Mouse (Mus musculus): ENCODE data around the gene Ntrk2. TPM values are rescaled to one million over a fixed set of nuclear protein-coding genes. Genes with fewer than 3 reads are reported as not detected.
"Not testable (repeated sequence)": the region's sequence is repeated elsewhere in the genome, so short reads cannot be mapped to it uniquely, and the experiment has no call there.

Ntrk2 gene
- total and polyA plus RNA-seq, 3 experiments: 20.5 to 30.0 (median 29.4) TPM

DNA sequence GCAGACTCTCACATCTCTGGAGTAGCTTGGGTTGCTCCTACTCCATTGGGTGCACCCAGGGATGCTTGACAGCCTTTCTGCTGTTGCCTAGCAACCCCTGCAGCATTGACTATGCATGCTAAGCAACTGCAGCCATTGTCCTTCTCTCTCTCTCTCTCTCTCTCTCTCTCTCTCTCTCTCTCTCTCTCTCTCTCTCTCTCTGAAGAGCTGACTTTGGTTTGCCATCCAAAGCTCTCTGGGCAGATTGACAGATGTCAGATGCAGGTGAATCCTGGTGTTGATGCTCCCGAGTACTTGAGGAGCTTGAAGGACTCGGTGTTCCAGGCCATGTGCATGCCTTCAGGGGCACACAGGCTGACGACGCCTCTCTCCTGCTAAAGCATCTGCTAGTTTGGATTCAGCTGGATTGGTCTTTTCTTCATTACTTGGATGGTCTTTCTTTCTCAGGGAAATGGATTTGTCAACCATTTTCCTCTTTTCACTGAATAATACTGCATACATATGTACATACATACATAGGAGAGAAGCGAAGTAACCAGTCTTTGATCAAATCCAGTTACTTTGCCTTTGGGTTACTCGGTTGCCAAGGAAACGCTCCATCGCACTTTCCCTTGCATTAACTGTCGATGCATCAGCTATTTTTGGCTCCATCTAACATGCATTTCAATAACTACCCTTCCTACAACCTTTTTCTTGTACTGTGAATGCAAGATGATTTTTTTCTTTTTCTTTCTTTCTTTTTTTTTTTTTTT lies 234.8 kb downstream of the Ntrk2 start:
- DNase-seq: no peak

DNA sequence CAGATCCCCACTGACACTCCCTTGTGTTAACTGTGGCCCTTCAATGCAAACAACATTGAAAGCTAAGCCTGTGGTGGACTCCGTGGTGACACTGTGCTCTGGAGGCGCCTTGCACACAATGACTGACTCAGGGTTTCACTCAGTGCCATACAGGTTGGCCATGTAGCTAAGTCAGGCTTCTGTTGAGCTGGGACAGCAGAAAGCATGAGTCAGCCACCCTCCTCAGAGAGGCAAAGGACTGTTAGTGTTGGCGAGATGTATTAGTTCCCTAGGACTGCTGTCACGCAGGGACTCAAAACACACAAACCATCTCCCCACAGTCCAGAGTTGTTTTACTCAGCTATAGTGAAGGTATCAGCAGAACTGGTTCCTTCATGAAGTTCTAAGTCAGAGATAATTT lies 245.8 kb downstream of the Ntrk2 start:
- DNase-seq: no peak

DNA sequence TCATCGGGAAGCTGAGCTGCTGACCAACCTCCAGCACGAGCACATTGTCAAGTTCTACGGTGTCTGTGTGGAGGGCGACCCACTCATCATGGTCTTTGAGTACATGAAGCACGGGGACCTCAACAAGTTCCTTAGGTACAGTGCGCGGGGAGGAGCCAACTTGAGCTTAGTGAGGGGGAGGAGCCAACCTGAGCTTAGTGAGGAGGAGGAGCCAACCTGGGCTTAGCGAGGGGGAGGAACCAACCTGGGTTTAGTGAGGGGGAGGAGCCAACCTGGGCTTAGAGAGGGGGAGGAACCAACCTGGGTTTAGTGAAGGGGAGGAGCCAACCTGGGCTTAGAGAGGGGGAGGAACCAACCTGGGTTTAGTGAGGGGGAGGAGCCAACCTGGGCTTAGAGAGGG lies 248.0 kb downstream of the Ntrk2 start:
- peak; percentile 14 for DNase-seq

DNA sequence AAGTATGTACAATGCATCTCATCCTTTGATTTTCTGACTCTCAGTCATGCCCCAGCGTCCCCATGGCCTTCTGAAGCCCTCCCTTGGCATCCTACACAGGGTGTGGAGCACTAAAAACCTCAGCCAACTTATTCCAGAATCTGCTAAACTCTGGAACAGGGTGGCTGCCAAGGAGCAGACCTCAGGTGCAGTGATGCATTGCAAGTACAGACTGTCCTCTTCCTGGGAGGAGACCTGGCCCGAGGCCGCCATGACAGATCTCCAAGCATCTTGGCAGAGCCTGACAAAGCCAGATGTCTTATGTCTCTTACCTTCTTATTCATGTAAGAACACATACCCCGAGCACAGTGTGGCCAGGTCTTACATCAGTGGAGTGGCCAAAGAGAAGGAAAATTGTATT lies 250.5 kb downstream of the Ntrk2 start:
- DNase-seq: no peak

DNA sequence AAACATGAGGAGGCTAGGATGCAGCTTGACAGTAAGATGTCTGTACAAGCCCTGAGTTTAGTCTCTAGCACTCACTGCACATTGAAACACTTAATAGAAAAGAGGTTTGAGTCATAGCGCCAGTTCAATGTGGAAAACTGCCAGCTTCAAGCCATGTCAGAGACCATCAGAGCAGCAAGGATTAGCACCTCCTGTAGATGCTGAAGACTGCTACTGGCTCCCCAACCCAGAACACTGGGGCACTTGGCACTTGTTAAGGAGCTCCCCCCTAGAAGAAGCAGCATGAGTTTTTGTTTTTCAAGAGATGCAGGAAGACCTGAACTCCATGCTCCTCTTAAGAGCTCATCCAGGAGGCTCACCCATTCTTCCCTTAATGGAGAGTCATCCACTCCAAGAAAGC lies 251.5 kb downstream of the Ntrk2 start:
- no peak for DNase-seq

DNA sequence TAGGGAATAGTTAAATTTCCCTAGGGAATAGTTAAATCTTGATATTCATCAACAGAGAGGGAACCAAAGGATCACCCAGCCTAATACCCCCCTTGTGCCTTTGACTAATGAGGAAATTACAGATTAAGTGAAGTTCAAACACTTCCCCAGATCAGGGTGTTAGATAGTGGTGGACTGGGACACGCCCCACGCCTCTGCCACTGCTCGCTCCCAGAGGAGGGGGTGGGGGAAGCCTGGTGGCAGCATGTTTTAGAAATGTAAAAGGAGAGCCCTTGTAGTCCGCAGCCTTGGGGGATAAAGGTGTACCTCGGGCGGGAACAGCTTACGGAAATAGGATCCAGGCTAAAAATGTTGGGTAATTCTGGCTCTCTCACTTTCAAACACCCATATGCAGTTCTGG lies 252.7 kb downstream of the Ntrk2 start:
- DNase-seq: no peak

DNA sequence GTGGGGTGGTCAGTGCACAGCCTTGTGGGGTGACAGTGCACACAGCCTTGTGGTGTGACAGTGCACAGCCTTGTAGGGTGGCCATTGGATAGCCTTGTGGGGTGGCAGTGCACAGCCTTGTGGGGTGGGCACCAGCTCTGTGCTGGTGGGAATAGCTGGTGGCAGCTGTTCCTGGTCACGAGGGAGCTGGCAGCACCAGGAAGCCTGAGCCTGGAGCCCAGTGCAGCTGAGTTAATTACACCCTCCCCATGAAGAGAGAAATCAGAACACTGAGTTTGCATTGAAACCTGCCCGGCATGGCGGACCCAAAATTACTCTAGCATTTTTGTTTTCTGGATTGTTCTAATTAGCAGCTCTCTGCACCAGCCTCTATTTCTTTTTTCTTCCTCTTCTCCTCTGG lies 259.3 kb downstream of the Ntrk2 start:
- no peak for DNase-seq

DNA sequence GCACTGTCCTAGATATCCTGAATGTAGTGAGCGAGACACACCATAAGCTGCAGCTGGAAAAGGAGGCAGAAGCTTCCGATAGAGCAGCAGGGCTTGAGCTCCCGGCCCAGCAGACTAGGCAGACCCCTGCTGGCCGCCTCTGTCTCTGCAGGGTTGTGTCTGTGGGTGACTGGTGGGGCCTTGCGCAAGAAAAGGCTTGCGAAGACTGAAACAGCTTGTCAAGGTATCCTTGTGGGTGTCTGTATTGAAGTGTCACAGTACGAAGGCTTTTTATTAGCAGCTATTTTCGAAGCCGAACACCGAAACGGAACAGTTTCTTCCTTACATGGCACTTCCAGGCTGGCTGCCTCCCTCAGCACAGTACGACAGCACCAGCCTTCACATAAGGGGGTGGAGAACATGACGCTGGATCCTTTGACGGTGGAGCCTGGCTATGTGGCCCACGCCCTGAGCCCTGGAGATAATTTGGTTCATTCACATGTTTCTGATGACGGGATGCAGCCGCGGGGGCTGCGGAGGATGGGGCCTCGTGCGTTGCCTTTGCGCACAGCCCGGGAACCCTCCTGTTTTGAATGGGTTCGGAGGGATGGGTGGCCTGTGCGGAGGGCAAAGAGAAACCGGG lies 267.4 kb downstream of the Ntrk2 start:
- peak; percentile 89 for DNase-seq

DNA sequence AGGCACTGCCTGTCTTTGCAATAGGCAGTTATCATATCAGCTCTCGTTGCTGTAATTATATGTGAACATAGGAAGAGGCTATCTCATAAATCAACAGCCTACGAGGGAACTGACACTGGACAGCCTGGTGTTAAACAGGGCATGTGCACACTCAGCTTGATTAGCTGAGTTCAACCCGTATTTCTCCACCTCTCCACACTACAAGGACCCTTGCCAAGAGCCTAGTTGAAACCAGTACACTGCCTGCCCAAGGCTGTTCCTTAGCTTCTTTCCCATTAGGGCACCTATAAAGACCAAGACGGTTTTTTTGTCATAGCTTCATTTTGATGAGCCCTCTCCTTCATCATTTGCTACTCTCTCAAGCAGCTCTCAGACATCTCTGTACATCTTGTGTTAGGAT lies 270.1 kb downstream of the Ntrk2 start:
- no peak for DNase-seq

DNA sequence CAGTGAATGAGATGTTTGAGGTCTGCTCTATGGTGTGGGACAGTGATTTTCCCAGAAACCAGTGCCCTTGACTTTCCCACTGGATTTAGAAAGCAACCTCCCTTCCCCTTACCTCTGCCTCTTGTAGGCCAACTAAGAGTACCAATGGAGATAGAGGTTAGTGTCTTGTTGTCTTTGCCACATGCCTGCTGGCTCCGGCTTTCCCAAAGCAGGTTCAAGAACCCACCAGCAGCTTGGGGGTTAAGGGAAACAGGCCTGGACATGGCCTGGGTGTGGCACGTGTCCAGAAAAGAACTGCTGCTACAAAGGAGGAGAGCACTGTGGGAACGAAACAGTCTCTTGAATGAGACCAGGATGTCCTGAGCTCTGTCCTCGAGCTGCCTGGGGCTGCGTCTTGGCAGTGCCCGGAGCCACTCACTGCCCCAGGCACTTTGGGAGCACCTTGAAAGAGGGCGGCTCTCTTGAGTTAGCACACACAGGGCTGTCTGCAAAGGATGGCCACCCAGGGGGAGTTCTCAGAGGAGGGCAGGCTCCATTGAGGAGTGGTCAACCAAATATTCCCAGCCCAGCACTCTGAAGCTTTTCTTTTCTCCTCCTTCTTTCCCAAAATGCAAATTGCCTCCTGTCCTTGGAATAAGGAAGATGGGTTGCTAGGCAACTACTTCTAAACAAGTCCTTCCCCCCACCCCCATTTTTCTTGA lies 273.5 kb downstream of the Ntrk2 start:
- no peak for DNase-seq

DNA sequence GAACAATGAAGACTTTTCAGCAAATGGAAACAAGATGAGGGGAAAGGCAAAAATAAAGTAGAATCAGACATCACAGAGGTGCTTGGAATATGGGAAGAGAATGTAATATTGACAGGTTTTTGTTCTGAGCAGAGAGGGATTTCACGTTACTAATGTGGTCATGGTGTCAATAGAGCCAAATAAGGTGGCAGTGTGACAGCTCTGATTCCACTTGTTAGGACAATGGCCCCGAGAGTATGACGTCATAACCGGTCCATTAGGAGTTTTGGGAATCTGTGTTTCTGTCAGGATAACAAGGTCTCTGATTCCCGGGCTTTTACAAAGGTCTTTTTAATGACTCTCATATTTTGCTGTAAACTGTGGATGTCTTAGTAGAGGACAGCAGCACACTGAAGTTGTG lies 274.1 kb downstream of the Ntrk2 start:
- no peak for DNase-seq

DNA sequence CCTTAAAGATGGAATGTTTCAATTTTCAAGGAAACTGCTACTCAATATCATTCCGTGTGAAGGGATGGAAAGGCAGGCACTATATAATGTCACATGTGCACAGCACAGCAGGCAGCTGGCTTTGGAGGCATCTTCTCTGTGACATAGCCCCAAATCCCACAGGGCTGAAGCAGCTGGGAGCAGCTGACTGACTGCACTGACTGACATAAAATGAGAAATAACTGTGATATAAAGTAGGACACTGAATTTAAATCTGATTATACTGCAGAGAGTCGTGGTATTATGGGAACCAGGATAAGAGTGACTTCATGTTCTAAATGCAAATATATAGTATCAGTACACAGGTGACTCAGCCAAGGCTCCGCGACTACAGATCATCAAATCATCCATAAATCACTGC lies 282.6 kb downstream of the Ntrk2 start:
- no peak for DNase-seq

DNA sequence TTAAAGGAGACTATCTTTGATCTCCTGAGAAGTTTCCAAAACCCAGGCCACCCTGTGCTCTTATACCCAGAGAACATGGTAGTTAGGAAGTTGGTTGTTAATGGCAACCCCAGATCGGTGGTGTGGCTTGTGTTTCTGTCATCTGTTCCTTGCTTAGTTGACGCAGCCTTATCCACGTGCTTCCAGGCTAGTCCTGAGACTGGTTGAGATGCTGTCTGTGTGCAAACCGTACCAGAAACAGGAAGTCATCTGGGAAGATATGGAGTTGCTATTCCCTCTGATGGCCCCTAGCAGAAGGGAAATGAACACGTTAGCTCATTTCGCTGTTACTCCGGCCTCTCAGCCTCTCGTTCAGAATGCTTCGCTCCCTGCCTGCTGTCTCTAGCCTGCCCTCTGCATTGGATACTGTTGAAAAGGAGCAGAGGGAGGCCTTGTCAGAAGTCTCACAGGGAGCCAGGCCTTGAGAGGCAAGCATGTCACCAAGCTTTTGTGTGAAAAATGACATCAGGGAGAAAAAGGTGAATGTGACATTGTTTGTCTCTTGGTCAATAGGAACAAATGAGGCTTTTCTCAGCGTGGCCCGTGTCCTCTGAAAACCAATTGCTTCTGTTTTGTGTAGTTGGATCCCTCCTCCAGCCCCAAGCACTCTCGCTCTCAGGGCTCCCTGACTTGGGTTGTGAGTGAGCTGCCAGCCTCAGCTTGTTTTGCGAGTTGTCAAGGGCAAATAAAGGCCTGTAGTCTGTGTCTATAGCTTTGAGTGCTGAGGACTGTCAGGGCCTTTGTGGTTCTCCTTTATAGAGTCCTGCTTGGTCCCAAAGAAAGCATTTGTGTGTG lies 285.0 kb downstream of the Ntrk2 start:
- DNase-seq: no peak

DNA sequence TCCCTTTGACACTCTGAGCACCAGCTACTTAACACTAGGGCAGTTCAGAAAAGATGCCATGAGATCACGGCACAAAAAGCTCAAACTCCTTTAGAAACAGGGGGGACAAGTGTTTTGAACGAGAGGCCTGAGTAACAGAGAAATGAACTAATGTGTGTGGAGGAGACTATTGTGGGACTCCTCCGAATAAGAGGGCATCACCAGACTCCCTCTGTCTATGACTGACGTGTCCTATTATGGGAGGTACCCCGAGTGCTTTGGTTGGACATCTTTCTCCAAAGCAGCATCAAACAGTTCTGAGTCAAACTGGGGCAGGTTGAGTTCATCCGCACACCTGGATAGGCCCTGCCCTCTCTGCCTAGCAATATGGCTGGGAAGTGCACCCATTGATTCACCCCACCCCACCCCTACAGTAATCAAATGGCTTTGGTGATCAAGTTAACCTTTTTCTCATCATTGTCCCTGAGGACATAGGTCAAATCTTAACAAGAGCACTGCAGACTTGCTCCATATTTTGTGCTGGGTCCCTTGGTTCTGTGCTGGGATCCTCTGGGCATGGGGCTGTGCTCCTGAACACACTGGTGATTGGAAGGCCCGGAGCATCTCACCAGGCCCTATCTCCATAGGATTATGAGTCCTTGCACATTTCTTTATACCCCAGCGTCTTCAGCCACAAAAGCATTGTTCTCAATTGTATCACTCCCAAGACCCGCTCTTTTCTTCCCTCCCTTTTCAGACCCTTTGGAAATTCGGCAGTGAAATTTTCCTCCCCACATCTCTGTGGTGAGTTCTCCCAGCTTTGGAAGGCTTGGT lies 285.9 kb downstream of the Ntrk2 start:
- DNase-seq: no peak

DNA sequence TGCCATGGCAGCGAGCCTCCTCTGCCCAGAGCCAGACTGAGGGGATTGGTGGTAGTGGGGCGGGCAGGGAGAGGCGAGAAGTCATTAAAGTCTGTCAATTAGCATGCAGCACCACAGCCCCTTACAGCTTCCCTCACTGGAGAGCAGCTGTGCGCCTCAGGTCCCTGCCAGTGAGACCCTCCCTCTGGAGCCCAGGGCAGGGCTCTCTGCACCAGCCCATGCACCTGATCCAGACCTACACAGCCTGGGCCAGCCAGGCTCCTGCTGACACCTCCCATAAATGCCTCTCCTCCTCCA lies 286.4 kb downstream of the Ntrk2 start:
- no peak for DNase-seq

DNA sequence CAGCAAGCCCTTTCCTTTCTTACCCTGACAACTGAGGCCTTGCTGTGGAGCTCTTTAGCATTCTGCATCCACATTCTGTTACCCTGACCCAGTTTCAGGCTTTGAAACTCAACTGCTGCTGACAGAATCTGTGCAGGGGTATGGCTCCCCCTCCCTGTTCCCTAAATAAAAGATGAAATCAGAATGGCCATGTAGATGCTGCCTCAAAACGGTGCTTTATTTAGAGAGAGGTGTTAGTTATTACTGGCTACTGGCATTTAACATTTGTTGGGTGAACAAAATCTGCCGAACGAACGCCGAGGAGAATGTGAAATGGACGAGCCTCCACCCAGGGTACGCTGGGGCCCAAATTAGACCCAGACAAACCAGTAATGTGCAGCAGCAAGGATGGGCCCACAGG lies 288.4 kb downstream of the Ntrk2 start:
- no peak for DNase-seq

DNA sequence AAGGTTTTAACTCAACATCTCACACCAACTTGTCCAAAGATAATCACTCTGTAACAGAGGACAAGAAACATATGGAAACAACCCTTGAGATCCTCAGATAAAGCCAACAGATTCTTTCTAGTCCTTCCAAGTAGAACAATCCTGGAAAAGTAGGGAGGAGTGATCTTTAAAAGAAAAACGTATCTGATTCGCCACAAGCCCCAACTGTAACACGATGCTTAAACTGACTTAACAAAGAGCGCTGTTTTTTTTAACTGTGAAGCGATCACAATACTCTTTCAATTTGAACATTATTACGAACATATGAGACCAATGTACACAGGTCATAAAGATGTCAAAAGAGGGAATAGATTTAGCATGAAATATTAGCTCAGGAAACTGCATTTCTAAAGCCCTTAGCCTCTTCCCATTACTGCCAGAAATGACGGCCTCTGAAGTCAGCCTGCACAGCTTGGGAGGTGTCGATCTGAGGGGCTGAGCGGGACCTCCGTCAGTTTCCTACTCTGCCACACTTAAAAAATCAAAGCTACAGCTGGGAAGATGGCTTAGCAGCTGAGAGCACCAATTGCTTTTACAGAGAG lies 289.5 kb downstream of the Ntrk2 start:
- DNase-seq: no peak

DNA sequence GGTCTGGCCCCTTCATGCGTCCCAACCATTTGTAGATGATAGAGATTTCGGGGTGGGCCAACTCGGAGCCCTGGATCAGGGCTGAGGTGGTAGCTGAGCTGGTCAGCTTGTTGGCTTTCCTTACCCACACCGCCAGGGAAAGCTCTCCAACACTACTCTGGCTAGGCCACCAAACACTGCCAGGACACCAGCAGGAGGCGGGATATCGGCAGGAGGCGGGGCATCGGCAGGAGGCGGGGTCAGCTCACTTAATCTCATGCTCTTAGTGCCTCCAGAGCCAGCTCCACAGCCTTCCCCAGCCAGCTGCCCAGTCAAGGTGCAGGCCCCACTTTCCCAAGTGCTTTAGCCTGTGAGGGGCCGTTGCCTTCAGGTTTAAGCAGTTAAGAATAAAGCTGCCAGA lies 293.7 kb downstream of the Ntrk2 start:
- DNase-seq: peak; percentile 6

DNA sequence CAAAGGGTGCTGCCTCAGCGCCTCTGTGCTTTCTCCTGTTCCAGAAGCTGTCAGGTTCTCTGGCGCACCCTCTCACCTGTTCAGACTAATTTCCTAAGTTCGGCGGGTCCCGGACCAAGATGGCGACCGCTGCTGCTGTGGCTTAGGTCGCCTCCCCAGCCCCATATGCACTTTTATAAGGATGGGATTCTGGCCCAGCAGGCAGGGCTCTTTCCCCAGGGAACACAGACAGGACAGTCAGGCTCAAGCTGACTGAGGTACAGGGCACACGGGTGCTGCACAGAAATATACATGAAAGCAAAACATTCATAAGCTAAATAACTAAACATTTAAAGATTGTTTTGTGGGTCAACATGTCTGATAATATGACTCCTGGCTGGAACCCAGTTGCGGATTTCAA lies 301.4 kb downstream of the Ntrk2 start:
- not testable (repeated sequence) for DNase-seq

DNA sequence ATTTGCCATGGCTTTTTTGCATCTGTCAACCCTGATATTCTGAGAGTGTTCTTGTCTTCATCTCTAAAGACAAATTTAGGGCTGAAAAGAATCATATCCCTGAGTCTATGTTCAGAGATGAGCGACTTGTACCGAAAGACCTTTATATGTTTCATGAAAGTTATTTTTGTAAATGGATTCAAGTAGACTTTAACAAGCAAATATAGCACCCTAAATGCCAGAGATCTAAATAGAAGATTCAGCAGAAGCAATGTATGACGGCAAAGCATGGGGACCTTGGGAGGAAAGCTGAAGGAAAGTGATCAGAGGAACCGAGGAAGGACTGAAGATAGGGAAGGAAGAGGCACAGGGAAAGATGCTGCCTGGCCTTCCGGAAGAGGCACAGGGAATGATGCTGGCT lies 303.7 kb downstream of the Ntrk2 start:
- DNase-seq: no peak

DNA sequence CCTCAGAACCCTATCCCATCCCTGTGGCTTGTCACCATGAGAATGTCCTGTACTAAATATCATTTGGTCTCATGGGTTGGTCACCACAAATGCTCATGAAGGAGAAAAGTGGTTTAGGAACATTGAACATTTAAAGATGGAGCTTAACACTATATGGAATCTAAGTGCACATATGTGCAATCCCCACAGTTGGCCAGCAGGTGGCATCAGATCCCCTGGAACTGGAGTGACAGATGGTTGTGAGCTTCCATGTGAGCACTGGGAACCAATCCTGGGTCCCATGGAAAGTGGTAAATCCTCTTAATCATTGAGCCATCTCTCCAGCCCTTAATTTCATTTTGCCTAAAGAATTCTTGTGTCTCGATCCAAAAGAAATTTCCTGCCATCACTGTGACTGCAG lies 308.3 kb downstream of the Ntrk2 start:
- no peak for DNase-seq

DNA sequence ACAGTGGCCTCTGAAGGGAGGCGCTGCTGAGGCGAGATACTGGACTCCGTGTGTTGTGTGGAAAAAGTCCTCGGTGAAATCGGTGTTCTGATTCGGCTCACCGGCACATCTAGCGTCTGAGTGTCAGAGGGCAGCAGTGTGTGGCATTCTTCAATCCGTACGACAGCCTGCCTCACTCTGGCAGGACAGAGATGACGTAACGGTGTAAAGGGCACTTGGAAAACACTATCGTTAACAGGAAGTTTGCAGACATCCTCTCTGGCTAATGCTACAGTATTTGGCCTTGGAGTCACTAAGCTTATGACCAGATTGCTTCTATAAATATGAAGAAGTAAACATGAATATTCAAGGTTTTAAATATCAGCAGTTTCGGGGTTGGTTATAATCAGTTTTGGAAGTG lies 309.2 kb downstream of the Ntrk2 start:
- no peak for DNase-seq

Data from adrenal gland, adult 2 months (tissue).